Mouse (Mus musculus): ENCODE measurements around the gene Mettl8.

The Mettl8 gene

DNA sequence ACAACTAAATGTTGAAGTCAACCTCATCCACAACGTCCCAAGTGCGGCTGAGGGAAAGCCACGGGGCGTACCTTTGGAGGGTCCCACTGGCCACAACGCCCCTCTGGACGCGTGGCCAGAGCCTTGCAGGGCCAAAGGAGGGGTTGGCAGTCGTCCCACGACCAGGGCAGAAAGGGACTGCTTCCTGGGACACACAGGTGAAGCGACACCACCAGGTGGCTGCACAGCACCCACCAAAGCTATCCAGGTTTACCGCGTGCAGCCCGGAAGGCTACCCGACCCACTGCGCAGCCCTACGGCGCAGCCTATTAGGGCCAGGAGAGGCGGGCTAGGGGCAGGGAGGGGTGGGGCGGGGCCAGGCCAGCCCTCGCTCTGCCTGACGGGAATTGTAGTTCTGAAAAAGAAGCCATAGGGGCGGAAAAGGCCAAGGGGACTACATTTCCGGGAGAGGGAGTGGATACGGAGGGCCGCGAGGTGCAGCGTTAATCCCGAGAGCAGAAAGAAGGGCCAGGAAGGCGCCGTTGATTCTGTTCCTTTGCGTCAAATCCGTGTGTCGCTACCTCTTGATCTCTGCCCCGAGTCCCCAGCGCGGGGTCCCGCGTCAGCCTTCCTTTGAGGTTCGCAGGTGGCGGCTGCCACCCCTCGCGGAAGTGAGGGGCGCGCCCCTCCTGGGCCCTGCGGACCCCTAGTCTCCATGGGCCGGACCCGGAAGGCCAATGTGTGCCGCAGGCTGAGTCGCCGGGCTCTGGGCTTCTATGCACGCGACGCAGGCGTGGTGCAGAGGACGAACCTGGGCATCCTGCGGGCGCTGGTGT is at the start of gene Mettl8, which contains the start of gene Dcaf17:
Gene Mettl8 (minus strand): TSS at position 284 of the 815 bp plus-strand sequence.
Gene Dcaf17 (plus strand): TSS at position 29 of the 815 bp plus-strand sequence.
- peak; percentile 93 for DNase-seq

DNA sequence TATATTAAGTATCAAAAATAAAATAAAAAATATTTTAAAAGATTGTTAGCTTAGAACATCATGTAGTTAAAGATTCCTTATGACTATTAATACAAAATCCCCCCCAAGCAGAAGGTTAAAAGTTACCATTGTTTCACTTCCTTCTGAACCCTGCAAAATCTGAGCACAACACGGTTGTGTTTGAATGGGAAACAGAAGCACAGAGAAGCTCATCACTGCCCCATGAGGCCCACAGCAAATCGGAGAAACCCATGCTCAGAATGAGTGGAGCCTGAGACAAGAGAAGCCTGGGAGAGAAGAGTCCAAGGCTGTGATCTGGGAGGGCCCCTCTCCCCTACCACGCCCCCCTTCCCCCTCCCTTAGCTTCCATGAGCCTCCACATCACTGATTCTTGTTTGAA is 49.3 kb upstream of the Mettl8 start:
- no peak for DNase-seq

DNA sequence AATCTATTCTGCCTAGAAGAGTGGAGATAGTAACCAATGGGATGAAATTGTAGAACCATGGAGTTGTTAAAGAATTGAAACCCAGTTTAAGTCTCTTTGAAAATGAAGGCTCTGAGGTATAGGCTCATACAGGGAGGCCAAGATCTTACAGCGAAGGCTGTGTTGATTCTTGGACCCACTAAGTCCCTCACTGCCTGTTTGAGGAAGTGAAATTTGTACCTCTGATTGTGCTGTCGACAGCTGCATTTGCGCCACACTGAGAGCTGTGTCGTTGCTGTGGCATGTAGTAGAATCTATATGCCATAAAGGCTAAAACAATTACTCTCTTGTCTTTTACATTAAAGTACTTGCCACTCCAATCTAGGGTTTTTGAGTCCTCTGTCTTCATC is 47.9 kb upstream of the Mettl8 start:
- no peak for DNase-seq

DNA sequence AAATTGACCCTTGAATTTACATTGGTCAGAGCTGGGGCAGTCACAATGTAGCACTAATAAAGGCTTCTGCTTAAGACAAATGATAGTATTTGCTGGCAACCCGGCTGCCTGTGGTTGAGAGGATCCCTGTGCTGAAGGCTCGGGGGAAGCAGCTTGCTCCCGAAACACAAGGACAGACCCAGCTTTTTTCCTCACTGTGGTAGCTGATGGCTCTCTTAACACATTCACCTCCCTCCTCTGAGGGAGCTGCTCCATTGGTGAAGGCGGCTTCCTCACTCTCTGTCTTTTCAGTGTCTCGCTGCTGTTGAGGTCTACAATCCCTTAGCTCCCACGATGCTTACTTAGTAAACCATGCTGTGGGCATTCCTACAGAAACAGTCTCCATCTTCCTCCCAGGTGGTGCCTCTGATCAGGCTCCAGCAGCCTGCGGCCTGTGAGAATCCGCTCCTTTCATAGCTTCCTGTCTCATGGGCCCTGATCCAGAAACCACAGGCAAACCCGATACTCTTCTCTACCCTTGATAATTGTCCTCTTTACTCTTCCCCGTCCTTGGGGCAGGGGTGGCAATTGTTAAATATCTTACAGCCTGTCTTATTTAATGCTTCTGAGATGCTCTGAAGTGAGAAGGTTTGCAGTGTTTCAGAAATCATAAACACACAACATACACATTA is 47.4 kb upstream of the Mettl8 start:
- no peak for DNase-seq

DNA sequence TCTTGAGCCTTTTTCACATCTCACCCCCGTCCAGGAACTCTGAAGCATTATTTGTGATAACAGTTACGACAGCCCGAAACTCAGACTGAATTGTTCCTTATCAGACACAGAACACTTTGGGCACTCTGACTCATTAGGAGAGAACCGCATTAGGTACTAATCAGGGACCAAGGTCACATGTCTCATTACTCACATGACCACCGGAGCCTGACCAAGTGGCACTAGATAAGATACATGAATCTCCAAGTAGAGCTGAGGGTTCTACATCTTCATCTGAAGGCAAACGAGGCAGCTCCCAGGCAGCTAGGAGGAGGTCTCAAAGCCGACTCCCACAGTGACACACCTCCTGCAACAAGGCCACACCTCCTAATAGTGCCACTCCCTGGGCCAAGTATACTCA is 40.8 kb upstream of the Mettl8 start:
- no peak for DNase-seq

DNA sequence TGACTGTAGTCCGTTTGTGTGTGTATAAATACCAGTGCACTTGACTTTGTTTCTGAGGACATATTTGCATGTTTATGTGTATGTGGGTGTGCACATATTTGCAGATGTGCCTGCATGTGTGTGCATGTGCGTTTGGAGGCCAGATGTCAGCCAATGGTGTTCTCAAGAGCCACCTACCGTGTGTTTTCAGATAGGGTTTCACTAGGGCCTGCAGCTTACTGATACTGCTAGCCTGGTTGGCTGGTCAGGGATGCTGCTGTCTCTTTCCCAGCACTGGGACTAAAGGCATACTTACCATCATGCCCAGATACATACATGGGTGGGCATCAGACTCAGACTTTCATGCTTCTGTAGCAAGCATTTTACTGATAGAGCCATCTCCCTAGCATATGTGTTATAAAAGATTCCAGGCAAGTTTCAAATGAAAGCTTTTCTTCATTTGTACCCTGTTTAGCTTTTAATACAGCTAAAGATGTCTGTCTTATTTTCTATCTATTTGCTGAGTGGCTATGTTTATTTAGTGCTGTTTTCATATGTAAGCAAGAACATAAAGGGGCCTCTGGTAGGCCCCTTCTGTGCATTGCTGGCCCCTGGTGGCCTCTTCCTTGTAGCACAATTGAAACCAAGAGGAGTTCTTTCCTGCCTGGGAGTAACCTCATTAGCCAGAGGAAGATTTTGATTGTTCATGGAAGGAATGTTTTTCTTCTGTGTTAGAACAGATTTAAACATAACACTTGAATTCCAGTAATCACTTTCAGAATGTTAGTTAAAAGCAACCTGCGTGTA is 35.5 kb upstream of the Mettl8 start:
- no peak for DNase-seq

DNA sequence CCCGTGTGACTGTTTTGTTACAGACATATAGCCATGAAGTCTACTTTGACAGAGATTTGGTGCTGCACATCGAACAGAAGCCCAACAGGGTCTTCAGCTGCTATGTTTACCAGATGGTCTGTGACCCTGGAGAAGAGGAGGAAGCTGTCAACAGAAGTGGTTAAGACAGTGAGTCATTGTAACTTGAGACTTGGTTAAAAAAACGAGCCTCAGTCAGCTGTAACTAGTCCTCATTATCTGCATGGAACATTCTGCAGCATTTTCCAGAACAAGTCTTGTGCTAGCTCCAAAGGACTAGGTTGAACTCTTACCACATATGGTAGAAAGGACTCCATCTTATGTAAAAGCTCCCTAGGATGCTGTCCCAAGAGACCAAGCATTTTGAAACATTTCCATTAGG is 34.4 kb upstream of the Mettl8 start:
- DNase-seq = no peak

DNA sequence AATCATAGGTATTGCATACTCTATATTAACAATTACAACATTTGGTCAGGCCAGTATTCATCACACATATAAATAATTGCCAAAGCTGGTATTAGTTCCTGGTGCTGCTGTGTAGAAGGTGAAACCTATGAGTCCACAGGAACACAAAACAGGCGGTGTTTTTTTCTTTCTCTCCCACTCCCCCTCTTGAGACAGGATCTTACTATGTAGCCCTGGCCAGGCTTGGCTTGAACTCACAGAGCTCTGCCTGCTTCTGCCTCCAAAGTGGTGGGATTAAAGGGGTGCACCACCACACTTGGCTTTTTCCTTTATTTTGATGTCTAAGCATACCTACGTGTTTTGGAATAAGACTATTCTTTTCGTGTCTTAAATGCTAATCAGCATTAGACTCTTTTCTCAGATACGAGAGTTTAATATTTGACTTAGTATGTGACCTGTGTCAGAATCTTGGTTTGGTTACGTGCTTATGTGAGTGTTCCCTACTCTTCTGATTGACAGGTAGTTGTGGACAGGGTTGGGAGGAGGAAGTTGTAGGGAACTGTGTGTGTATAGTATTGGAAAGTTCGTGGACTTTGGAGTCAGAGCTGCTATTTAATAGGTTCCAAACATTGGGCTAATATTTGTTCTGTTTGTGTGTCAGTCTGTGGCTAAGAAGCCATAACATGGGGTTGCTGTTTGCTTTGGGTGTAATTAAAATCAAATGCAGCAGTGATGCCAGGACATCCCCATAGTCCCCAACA is 28.2 kb upstream of the Mettl8 start:
- no peak for DNase-seq

DNA sequence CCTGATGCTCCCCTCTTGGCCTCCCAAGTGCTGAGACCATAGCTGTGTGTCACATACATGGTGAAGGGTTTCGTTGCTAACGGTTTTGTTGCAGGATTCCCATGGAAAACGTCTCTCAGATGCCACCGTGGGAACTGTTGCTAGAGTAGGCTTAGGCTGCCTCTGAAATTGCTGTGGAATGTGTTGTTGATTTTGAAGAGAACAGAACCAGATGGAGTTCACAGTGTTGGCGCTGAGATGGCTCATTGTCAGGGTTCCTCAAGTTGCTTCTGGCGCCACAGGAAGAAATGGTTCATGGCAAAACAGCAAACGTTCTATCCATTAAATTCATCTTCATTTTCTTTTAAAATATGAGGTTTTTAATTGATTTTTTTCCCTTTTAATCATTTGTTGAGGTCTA is 27.0 kb upstream of the Mettl8 start:
- DNase-seq = no peak

DNA sequence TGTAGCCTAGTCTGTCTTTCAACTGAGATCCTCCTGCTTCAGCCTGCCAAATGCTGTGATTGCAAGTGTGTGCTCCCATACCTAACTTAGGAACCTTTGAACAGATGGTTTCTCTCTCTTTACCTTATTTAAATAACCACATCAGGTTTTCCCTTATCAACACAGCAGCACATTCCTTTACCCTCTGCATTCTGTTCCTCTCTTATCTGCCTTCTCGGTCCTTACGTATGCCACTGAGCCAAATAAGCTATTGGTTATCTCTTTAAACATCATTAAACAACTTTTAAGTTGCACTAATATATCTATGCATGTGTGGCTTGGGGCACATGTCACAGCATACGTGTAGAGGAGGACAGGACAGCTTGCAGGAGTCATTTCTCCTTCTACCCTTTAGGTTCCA is 18.4 kb upstream of the Mettl8 start:
- DNase-seq = no peak

DNA sequence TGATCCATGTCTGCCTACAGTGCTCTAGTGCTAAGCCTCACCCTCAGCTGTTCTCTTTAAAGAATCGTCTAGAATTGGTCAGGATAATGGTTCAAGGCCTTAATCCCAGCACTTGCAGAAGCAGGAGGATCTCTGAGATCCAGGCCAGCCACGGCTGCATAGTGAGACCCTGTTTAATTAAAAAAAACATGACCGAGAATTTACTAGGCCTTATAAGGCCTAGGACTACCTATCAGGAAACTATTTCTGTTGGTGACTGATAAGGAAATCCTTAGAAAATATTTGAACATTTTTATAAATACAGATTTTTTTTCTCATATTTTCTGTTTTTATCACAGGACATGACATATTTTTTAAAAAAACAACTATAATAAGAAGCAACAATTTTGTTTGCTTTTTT is 17.9 kb upstream of the Mettl8 start:
- DNase-seq = no peak

DNA sequence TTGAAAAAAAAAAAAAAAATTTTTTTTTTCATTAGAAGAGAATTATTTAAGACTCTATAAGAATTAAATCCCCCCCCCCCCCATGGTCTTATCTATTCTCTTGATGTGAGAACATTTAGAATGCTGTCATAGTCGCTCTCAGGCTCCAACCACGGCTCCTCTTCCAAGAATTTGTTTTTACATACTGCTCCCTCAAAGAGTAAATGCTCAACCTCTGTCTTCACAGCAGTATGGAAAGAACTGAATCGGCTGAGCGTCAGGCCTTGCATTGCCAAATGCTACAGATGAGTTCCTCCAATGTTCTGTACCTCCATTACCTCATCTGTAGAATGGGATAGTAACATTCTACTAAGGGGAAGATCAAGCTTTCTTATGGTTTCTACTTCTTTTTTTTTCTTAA is 16.2 kb upstream of the Mettl8 start:
- DNase-seq = no peak

DNA sequence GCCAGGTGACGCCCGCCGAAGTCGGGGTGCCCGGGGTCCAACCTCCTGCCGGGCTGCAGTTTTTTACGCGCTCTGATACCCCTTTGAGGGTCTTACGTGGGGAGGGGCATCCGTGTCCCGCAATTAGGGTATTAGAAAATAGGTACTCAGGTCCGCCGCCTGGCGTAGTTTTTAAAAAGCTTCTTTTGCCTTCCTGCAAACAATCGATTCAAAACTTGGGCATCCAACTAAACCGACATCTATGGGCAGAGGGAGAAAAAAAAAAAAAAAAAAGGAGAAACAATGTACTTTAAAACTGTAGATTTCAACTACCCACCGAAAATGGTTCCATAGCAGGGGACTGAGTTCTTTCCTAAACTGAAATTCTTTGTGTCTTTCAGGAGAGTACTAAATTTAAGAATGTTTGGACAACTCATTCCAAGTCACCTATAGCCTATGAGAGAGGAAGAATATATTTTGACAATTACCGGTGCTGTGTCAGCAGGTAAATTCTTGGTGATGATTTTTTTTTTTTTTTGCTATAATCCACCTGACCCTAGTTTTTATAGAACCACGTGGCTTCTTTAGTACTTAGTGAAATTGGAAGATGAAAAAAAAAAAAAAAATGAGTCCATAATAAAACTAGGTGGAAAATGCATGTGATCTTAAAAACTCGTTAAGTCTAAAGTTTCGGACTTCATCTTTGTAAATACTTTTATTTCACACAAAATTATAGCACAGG is 892 bp upstream of the Mettl8 start:
- DNase-seq = no peak

DNA sequence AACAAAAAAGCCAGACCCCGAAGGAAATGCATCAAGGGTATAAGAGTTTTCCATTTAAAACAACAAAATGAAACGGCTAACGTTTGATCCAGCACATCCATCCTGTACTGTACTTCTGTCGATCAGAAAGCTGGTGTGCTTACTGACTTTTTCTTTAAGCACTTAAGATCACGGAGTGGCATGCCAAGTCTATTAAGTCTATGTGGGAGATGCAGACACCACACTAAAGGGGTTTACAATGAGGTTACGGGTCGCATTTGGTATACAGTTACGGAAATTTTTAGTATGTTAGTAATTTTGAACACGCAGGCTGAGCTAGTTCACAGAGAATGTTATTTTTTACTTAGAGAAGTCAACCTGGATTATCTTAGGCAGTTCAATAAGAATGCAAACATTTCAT is 667 bp downstream of the Mettl8 start:
- no peak for DNase-seq

DNA sequence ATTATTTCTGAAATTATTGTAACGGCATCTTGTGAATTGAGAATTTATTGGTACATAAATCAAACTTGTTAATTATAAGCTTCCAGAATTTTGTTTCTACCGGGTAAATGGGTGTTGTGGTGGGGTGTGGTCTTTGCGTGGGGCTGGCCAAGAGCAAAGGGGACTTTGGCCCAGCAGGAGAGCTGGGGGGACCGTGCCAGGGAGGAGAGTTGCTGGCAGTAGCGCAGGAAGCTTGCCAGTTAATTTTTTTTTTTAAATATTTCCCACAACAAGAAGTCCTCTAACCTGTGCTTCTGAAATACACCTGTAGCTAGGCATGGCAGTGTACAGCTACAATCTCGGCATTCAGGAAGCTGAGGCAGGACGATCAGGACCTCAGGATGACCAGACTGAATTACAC is 4.9 kb downstream of the Mettl8 start:
- peak; percentile 66 to 71 for DNase-seq

DNA sequence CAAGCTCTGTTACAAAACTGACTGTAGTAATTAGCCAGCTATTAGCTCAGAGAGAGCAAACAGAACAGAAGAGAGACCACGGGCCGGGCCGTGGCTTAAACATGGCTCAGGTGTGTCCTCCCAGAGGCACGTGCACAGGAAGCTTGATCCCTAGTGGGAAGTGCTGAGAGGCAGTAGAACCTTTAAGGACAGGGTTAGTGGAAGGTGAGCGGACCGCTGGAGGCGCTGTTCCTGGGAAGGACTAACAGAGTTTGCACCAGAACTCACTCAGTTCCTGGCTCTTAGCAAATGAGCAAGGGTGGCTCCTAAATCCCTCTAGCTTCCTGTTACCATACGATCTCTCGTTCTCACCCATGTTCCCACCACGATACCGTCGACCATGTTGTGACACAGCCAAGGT is 6.5 kb downstream of the Mettl8 start:
- DNase-seq = no peak

DNA sequence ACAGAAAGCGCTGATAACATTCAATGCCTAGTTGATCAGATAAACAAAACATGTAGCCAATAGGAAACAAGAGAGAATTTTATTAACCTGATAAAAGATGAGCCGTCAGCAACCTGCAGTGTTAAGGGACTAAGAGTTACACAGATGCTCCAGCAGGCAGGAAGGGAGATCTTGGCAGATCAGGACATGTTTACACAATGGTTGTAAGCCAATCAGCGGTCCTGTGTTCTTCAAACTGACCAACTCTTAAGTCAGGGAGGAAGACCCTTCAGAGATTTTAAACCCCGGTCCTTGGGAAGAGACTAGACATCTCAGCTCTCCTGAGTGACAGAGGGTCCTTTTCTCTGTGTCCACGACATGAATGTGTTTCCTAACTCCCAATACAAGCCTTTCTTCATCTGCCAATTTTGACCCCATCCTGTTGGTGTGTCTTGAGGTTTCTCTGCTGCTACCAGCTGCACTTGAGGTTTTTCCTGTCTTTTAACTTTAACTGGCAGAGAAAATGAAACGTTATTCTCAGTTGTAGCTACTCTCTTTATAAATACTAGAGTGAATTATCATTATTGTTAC is 8.5 kb downstream of the Mettl8 start:
- DNase-seq = no peak

DNA sequence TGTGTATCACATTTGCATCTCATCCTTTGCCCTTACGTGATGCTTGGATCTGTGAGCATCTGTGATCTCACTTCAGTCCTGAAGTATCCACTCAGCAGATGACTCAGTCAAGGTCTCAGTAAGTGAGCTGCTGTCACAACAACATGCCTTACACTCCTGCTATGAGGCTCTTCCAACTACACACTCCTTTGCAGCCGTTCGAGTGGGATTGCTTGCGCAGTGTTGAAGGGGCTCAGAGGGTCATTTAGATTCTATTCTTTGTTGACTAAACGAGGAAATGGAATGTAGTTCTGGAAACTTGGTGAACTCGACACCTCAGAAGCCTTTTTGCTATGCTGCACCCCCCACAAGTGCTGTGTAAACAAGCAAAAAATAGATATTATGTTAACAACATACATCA is 9.2 kb downstream of the Mettl8 start:
- DNase-seq = no peak

DNA sequence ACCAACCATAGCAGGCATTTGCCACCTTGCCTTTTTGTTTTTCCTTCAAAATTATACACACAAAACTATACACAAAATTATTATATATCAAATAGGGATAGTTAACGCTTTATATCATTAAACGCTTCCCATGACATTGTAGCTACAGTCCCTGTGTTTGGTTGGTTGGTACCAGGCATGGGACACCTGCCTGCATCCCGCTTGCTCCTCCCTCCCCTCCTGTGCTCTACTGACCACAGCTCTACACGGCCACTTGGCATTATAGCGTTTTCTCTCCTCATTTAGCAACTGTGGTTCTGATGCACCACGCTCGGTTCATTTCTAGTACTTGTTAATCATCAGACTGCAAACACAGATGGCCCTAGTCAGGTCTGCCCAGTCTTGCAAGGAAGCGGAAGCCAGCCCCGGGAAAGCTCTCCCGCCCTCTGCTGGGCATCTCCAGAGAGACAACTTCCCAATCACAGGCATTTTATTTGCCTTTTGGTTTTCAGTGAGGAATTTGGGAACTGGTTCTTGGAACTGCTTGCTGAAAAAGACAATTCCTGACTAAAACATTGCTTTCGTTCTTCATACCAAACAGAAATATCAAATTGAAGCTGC is 15.8 kb downstream of the Mettl8 start:
- peak; percentile 75 to 87 for DNase-seq

DNA sequence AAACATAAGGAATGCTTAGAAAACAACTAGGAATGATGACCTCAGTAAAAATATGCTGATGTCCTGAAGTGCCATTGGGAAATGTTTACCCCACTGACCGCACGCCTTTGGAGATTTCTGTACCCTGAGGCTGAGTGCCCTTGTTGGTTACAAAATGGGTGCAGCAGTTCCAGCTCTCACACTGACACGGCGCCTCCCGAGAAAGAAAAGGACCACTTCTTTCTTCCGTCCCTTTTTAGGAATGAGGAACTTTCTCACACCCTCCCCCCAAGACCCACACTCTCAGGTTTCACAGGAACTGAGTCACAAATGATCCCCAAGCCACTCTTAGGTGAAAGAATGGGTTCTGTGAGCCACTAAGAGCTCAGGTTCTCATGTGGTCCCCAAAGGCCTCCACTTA is 17.9 kb downstream of the Mettl8 start:
- no peak for DNase-seq

DNA sequence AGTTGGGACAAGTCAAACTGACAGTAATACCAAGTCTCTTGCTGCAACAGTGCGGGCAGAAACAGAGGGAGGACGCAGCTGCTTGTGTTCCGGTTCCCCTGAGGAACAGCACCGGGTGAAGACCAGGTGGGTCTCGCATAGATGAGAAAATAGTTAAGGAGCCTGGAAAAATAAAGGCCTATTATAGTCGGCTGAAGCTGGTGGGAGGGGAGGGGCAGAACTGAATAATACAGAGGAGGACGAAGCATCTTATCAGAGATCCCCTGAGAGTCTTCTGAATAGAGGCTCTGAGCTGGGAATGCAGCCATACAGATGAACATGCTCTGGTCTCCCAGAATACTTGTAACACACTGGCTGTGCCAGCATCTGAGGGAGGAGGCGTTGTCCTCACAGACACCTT is 21.4 kb downstream of the Mettl8 start:
- no peak for DNase-seq

DNA sequence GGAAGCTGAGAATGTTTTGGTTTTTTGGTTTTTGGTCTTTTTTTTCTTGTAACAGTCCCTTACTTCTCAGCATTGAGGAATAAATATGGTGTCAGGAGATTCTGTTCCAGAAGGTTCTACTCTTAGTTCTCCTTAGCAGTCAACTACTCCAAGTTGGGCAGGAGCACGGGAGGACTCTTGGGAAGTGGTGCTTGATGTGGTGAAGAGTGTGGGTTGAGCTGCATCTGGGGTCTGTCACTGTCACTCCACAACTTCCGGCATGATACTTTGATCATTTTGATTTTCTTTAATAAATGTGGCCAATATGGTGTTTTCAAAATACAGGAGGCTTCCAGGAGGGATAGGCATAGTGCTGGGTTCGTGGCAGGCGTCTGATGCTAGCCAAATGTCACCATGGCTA is 22.4 kb downstream of the Mettl8 start:
- DNase-seq = no peak

Data from kidney, adult 8-10 months (tissue).